Mouse (Mus musculus) thymus, postnatal 36 days (tissue): ENCODE measurements around the gene Mrgprb1.
"Not testable (repeated sequence)": the region's sequence is repeated elsewhere in the genome, so short reads cannot be mapped to it uniquely, and the experiment has no call there.

Experiments used
- DNase-seq, 2 experiments: peaks; one replicate each; pipeline ENCODE4 v3.0.0; 2022; ENCODE audit warnings: mixed read lengths in 2 of 2

The Mrgprb1 gene

GRCm38 (mm10) chr7:48456242-48456641 lies at the start of gene Mrgprb1:
Gene Mrgprb1 (minus strand): TSS chr7:48456342.
- DNase-seq, result no peak

- no peak for DNase-seq
Measured at GRCm38 (mm10) chr7:48499221-48499620, 43.1 kb upstream of the Mrgprb1 start, which contains the start of gene Mrgprx2. Gene Mrgprx2 (minus strand): TSS chr7:48499321.

GRCm38 (mm10) chr7:48436581-48436980 lies 19.6 kb downstream of the Mrgprb1 start:
- no peak for DNase-seq

GRCm38 (mm10) chr7:48435936-48436335 lies 20.2 kb downstream of the Mrgprb1 start:
- not testable (repeated sequence) for DNase-seq
